ENCODE assay signal across 8 mouse cellular contexts in genomic region chr17:90583826-90584534, GRCm38 (mm10).
DNase-seq lines count a peak whose midpoint lies in the region; ATAC-seq lines count a peak whose summit lies in the region.

No protein-coding gene starts in this region.

- peak; percentile 31 for ATAC-seq in forebrain, embryonic 11.5 days (replicated peaks; ENCODE audit: low FRiP score)
- peak; percentile 48 for ATAC-seq in midbrain, embryonic 12.5 days (ENCODE audit: low FRiP score, low read depth)
- no peak for ATAC-seq in intestine, embryonic 16.5 days

- no peak for DNase-seq in forebrain, embryonic 11.5 days (ENCODE audit: low spot score)
- DNase-seq in forebrain, embryonic 10.5 days (ENCODE audit: extremely low spot score, low spot score) = no peak
- DNase-seq in midbrain, embryonic 10.5 days (ENCODE audit: low spot score) = no peak
- peak; percentile 43 for DNase-seq in cerebellum, postnatal 36 days
- peak; percentile 17 for DNase-seq in kidney, postnatal 14 days
- DNase-seq in thymus, postnatal 36 days = no peak

- 42% methylated on average over 12 of the region's 12 CpGs for WGBS in forebrain, embryonic 11.5 days
- WGBS in forebrain, embryonic 10.5 days = 45% methylated on average over 12 of the region's 12 CpGs
- WGBS in midbrain, embryonic 12.5 days = 36% methylated on average over 12 of the region's 12 CpGs
- 43% methylated on average over 12 of the region's 12 CpGs for whole genome bisulfite sequencing in midbrain, embryonic 10.5 days
- 50% methylated on average over 12 of the region's 12 CpGs for WGBS in intestine, embryonic 16.5 days

- H3K4me1 ChIP-seq in forebrain, embryonic 11.5 days (replicated peaks; ENCODE audit: control insufficient read depth, insufficient read depth, low read length) = no peaks in the 10 kb centered on the region
- peaks cover 8% of the 10 kb centered on the region for H3K4me1 ChIP-seq in forebrain, embryonic 10.5 days
- peaks cover 8% of the 10 kb centered on the region for H3K4me1 ChIP-seq in midbrain, embryonic 12.5 days
- H3K4me1 ChIP-seq in midbrain, embryonic 10.5 days = peaks cover 7% of the 10 kb centered on the region
- no peaks in the 10 kb centered on the region for H3K4me1 ChIP-seq in intestine, embryonic 16.5 days (ENCODE audit: control insufficient read depth, insufficient read depth, low read length)

- no peaks in the 10 kb centered on the region for H3K9me3 ChIP-seq in forebrain, embryonic 11.5 days (ENCODE audit: control insufficient read depth, low read length)
- no peaks in the 10 kb centered on the region for H3K9me3 ChIP-seq in forebrain, embryonic 10.5 days
- no peaks in the 10 kb centered on the region for H3K9me3 ChIP-seq in midbrain, embryonic 12.5 days
- H3K9me3 ChIP-seq in midbrain, embryonic 10.5 days (replicated peaks) = no peaks in the 10 kb centered on the region
- no peaks in the 10 kb centered on the region for H3K9me3 ChIP-seq in intestine, embryonic 16.5 days (ENCODE audit: control insufficient read depth, low read length)

- no peak overlapping the region for H3K9ac ChIP-seq in forebrain, embryonic 11.5 days (ENCODE audit: low read length)
- H3K9ac ChIP-seq in midbrain, embryonic 12.5 days (replicated peaks) = no peak overlapping the region
- H3K9ac ChIP-seq in intestine, embryonic 16.5 days (ENCODE audit: low read depth, low read length) = no peak overlapping the region

- no peaks in the 10 kb centered on the region for H3K36me3 ChIP-seq in forebrain, embryonic 11.5 days (ENCODE audit: control insufficient read depth, insufficient read depth, low read length)
- H3K36me3 ChIP-seq in forebrain, embryonic 10.5 days (replicated peaks) = no peaks in the 10 kb centered on the region
- no peaks in the 10 kb centered on the region for H3K36me3 ChIP-seq in midbrain, embryonic 12.5 days
- no peaks in the 10 kb centered on the region for H3K36me3 ChIP-seq in midbrain, embryonic 10.5 days
- no peaks in the 10 kb centered on the region for H3K36me3 ChIP-seq in intestine, embryonic 16.5 days (ENCODE audit: control insufficient read depth, insufficient read depth, low read length)

- H3K27ac ChIP-seq in forebrain, embryonic 11.5 days (ENCODE audit: low read depth, low read length) = no peak overlapping the region
- H3K27ac ChIP-seq in forebrain, embryonic 10.5 days = no peak overlapping the region
- H3K27ac ChIP-seq in midbrain, embryonic 12.5 days (replicated peaks) = no peak overlapping the region
- no peak overlapping the region for H3K27ac ChIP-seq in midbrain, embryonic 10.5 days (replicated peaks)
- no peak overlapping the region for H3K27ac ChIP-seq in intestine, embryonic 16.5 days (ENCODE audit: low read length)

- H3K4me2 ChIP-seq in forebrain, embryonic 11.5 days (ENCODE audit: low read depth, low read length, severe bottlenecking) = no peak overlapping the region
- H3K4me2 ChIP-seq in midbrain, embryonic 12.5 days (replicated peaks) = no peak overlapping the region
- no peak overlapping the region for H3K4me2 ChIP-seq in intestine, embryonic 16.5 days (ENCODE audit: low read depth, low read length)

- H3K27me3 ChIP-seq in forebrain, embryonic 11.5 days (ENCODE audit: control insufficient read depth, insufficient read depth, low read length) = no peaks in the 10 kb centered on the region
- H3K27me3 ChIP-seq in forebrain, embryonic 10.5 days (ENCODE audit: poor library complexity, severe bottlenecking) = no peaks in the 10 kb centered on the region
- H3K27me3 ChIP-seq in midbrain, embryonic 12.5 days = no peaks in the 10 kb centered on the region
- no peaks in the 10 kb centered on the region for H3K27me3 ChIP-seq in midbrain, embryonic 10.5 days (ENCODE audit: low read depth, poor library complexity, severe bottlenecking)
- H3K27me3 ChIP-seq in intestine, embryonic 16.5 days (replicated peaks; ENCODE audit: control insufficient read depth, insufficient read depth, low read length) = no peaks in the 10 kb centered on the region

- no peak overlapping the region for H3K4me3 ChIP-seq in forebrain, embryonic 11.5 days (ENCODE audit: low read depth, low read length)
- H3K4me3 ChIP-seq in forebrain, embryonic 10.5 days = no peak overlapping the region
- H3K4me3 ChIP-seq in midbrain, embryonic 12.5 days = no peak overlapping the region
- H3K4me3 ChIP-seq in midbrain, embryonic 10.5 days = no peak overlapping the region
- H3K4me3 ChIP-seq in intestine, embryonic 16.5 days (ENCODE audit: low read length) = no peak overlapping the region

Comparison
In these comparisons a context has a peak if more than half of its experiments do, and no peak if none do; other contexts are left out.
1. DNase-seq: peak in cerebellum, postnatal 36 days (2 of 2) and kidney, postnatal 14 days (single experiment); none in forebrain, embryonic 11.5 days (single experiment), forebrain, embryonic 10.5 days (single experiment), midbrain, embryonic 10.5 days (single experiment) and thymus, postnatal 36 days (0 of 2).